Mouse (Mus musculus) limb, embryonic 10.5 days (tissue): ENCODE results near the gene Ccl9. TPM values are rescaled to one million over a fixed set of nuclear protein-coding genes. Genes with fewer than 3 reads are reported as not detected.
"Not testable (repeated sequence)": the region's sequence is repeated elsewhere in the genome, so short reads cannot be mapped to it uniquely, and the experiment has no call there.

ENCODE experiments used
- DNase-seq: peaks from one replicate; pipeline ENCODE4 v3.0.0-alpha.2; 2017; ENCODE audit warnings: low spot score
- H3K27ac ChIP-seq: fragments of 300-500 bp; sonication (generic); 2 replicates; pipeline ENCODE4 v1.5.1; 2016; ENCODE audit warnings: mild to moderate bottlenecking
- H3K27me3 ChIP-seq: fragments of 300-500 bp; sonication (generic); 2 replicates; pipeline ENCODE4 v1.6.1; 2016; ENCODE audit warnings: low read depth, mild to moderate bottlenecking; ENCODE audit not compliant: poor library complexity, severe bottlenecking
- H3K36me3 ChIP-seq: fragments of 300-500 bp; sonication (generic); 2 replicates; pipeline ENCODE4 v1.6.1; 2016; ENCODE audit warnings: mild to moderate bottlenecking, moderate library complexity
- H3K4me1 ChIP-seq: fragments of 300-500 bp; sonication (generic); 2 replicates; pipeline ENCODE4 v1.6.1; 2016
- H3K4me3 ChIP-seq: fragments of 300-500 bp; sonication (generic); 2 replicates; pipeline ENCODE4 v1.5.1; 2016; ENCODE audit warnings: mild to moderate bottlenecking, moderate library complexity
- H3K9me3 ChIP-seq: fragments of 300-500 bp; sonication (generic); replicated peaks from 2 replicates; pipeline ENCODE4 v1.6.1; 2016; ENCODE audit warnings: mild to moderate bottlenecking
- WGBS: fragments of 180-500 bp; shearing (Covaris S2); methylation state at CpG from one replicate; pipeline ENCODE4 v1.1.7; 2016; 5-methylcytosine and 5-hydroxymethylcytosine counted together
- polyA plus RNA-seq: library from polyadenylated mRNA; unstranded; fragments of >200 nt; fragmentation: Nextera tagmentation; extraction: Ambion mirVana; gene quantifications from 2 replicates; pipeline ENCODE4 v1.2.1, GENCODE M21; 2016

The Ccl9 gene
- polyA plus RNA-seq, 1 experiment from 2014 or later = 0.78 TPM

DNA sequence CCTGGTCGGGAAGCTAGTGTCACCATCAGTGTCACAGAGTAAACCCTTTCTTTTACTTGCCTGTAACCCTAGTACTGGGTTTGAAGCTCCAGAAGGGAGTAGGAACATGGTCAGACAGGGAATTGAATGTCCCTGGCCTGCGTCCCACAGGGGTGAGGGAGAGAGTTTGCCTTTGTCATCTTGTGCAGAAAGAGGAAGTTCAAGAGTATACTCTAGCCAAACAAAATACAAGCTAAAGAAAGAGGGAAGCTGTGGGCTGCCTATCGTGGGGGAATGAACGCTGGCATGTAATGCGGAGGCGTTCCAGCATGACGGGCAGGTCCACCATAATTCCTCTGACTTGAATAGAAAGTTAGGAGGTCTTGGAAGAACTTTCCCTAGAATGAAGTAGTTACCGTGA lies 6.2 kb downstream of the Ccl9 start:
- DNase-seq = no peak
- H3K27me3 ChIP-seq = no peaks in the 10 kb centered on the region
- no peaks in the 10 kb centered on the region for H3K36me3 ChIP-seq
- H3K4me3 ChIP-seq = no peak overlapping the region
- H3K4me1 ChIP-seq = 0 out of 2 replicates have a peak, but pooled peaks cover 5% of the 10 kb centered on the region
- H3K27ac ChIP-seq = no peak overlapping the region
- H3K9me3 ChIP-seq = no peaks in the 10 kb centered on the region
- 93% methylated on average over 8 of the region's 8 CpGs for WGBS

DNA sequence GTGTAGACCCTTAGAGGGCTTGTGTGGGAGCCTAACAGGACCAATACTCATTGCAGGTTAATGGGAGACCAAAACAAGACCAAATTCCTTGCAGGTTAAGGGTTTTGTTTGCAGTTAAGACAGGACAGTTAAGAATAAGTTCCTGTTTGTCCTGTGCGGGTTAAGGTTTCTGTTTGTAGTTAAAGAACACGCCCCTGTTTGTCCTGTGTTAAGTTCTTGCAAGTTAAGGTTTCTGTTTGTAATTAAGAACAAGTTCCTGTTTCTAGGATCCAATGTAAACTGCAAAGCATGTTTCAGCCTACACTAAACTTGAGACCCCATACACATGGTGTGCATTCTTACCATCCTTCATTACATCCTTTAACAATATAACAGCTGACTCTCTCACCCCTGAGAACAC lies 8.2 kb downstream of the Ccl9 start:
- Histone ChIP-seq H3K36me3 (no peaks in the 10 kb centered on the region), H3K9me3 (no peaks in the 10 kb centered on the region), H3K27ac (no peak overlapping the region), H3K4me3 (no peak overlapping the region), H3K27me3 (no peaks in the 10 kb centered on the region), H3K4me1 (0 out of 2 replicates have a peak, but pooled peaks cover 5% of the 10 kb centered on the region)
- DNase-seq = no peak
- WGBS = 71% methylated on average over 2 of the region's 2 CpGs

DNA sequence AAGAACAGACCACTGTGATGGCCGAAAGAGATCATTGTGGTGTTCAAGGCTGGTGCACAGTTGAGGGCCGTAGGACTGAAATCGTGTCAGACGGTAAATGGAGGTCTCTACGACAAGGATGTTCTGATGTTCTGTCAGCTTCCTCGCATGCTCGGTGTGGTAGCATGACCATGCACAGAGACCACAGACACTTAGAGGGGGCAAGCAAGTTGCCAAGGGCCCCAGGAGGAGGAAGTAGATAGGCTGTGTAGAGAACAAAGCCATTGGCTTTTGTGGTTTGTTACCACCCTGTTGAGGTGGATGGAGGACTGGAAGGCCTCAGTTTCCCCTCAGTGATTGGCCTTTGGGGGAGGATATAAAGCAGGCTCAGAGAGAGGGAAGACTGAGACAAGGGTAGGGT lies 9.2 kb downstream of the Ccl9 start:
- H3K27ac ChIP-seq = no peak overlapping the region
- H3K9me3 ChIP-seq = no peaks in the 10 kb centered on the region
- H3K4me1 ChIP-seq = 0 out of 2 replicates have a peak, but pooled peaks cover 5% of the 10 kb centered on the region
- WGBS = over 99% methylated on average over 7 of the region's 7 CpGs
- DNase-seq = no peak
- H3K27me3 ChIP-seq = no peaks in the 10 kb centered on the region
- H3K4me3 ChIP-seq = no peak overlapping the region
- H3K36me3 ChIP-seq = no peaks in the 10 kb centered on the region

DNA sequence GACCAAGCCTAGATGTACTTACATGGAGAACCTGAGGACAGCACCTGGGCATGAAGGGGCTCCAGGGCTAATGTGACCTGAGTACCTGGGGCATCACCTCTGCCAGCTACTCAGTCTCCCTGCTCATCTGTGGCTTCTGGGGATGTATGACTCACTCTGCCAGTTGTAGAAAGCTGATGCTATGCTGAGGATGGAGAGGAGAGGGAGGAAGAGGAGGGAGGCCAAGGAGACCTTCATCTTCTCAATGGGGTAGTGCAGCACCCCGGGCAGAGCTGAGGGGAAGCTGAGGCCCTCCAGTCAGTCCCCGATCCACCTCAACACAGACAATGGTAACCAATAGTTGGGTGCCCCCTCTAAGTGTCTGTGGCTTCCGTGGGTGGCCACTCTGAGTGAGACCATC lies 9.7 kb downstream of the Ccl9 start:
- no peak overlapping the region for H3K27ac ChIP-seq
- 0 out of 2 replicates have a peak, but pooled peaks cover 5% of the 10 kb centered on the region for H3K4me1 ChIP-seq
- no peaks in the 10 kb centered on the region for H3K27me3 ChIP-seq
- no peak overlapping the region for H3K4me3 ChIP-seq
- no peaks in the 10 kb centered on the region for H3K9me3 ChIP-seq
- DNase-seq = no peak
- no peaks in the 10 kb centered on the region for H3K36me3 ChIP-seq
- WGBS = 83% methylated on average over 3 of the region's 3 CpGs

DNA sequence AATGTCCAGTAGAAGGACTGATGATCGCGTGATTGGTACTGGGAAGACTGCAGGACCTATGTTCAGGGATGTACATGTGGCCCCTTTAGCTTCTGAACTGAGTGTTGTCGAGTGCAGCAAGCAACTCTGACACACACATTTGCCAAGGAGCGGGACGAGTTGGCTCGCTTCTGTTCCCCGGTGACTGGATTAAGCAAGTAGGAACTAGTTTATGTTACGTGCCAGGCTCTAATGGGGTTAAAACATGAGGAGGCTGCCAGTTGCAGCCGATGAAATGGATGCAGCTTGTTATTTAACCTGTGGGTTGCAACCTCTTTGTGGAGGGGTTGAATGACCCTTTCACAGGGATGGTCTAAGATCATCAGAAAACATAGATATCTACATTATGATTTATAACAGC lies 10.4 kb downstream of the Ccl9 start:
- Histone ChIP-seq H3K27me3 (no peaks in the 10 kb centered on the region), H3K27ac (no peak overlapping the region), H3K36me3 (no peaks in the 10 kb centered on the region), H3K9me3 (no peaks in the 10 kb centered on the region), H3K4me1 (0 out of 2 replicates have a peak, but pooled peaks cover 5% of the 10 kb centered on the region), H3K4me3 (no peak overlapping the region)
- DNase-seq = no peak
- WGBS = 92% methylated on average over 9 of the region's 9 CpGs

DNA sequence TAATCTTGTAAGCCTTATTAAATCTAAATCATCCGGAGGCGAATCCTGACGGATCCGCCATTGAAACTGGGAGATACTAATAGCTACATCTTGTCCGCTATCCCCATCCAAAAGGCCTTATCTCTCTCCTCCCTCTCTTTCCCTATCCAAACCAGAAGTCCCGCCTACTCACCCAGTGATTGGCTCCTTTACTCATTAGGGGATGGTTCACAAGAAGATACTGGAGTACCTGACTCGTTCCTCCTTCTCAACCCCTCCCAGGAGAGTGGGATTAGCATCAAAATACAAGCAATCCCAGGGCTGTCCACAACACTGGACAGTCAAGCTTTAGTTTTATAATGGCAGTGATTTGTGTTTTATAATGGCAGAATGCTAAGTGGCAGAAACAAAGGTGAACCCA lies 11.1 kb downstream of the Ccl9 start:
- Histone ChIP-seq H3K27me3 (no peaks in the 10 kb centered on the region), H3K4me1 (0 out of 2 replicates have a peak, but pooled peaks cover 5% of the 10 kb centered on the region), H3K36me3 (no peaks in the 10 kb centered on the region), H3K27ac (no peak overlapping the region), H3K9me3 (no peaks in the 10 kb centered on the region), H3K4me3 (no peak overlapping the region)
- 63% methylated on average over 7 of the region's 7 CpGs for WGBS
- no peak for DNase-seq

DNA sequence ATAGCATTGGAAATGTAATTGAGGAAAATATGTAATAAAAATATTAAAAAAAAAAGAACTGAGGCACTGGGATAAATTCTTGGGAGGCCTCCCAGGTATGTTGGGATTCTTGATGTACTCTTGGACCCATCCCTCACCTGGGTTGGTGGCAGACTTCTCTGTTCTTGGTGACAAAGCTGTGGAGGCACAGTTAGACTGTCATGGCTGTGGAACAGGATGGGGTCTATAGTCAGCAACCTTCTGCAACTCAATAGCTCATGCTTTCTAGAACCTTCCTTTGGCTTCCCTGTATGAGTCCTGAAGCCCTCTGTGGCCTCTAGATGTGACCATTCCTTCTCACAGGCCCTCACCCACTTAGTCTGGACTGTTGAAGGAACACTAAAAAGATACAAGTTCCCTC lies 11.8 kb downstream of the Ccl9 start:
- H3K36me3 ChIP-seq = no peaks in the 10 kb centered on the region
- H3K27ac ChIP-seq = no peak overlapping the region
- H3K4me1 ChIP-seq = 0 out of 2 replicates have a peak, but pooled peaks cover 5% of the 10 kb centered on the region
- H3K9me3 ChIP-seq = no peaks in the 10 kb centered on the region
- no peak overlapping the region for H3K4me3 ChIP-seq
- DNase-seq = no peak
- no peaks in the 10 kb centered on the region for H3K27me3 ChIP-seq

DNA sequence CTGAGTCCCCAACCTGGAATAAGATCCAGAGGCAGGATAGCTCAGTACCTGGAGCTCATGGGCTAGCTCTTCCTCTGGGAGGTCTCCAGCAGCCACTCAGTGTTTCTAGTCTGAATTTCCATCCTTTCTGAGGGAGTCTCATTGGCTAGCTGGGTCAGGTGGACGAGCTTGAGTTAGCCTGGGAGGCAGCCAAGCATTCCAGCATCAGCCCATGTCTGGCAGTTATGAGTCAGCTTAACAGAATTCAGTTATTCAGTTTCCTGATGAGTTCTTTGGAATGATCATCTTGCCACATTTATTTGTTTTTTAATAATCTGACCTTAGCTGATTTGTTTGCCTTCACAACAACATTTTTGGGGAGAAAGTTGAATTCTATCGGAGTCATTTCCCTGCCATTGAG lies 14.7 kb downstream of the Ccl9 start:
- Histone ChIP-seq H3K9me3 (no peaks in the 10 kb centered on the region), H3K36me3 (no peaks in the 10 kb centered on the region), H3K4me1 (no peaks in the 10 kb centered on the region), H3K27me3 (no peaks in the 10 kb centered on the region), H3K27ac (no peak overlapping the region), H3K4me3 (no peak overlapping the region)
- DNase-seq = no peak
- 79% methylated on average over 2 of the region's 2 CpGs for WGBS

DNA sequence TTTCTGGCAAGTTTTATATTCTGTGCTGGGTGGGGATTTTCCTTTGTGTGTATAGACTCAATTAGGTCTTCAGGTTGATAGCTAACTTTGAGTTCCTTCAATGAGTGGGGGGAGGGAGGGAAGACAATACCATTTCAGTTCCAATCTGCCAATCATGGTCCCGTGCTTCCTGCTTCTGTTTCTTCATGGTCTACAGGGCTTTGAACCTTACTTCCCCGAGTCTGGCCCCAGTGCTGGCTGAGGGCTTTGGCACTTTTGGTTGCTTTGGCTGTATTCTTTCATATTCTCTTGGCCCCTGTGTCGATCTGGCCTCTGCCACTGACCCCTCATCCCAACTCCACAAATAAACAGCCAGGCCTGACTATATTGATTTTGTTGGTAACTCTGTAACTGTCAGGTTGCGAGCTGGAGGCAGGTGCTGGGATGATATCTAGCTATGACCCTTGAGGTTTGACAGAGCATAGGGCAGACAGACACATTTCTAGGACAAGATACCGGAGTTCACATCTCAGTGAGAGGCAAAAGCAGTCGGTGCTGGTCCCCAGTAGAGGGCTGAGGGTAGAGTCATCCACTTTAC lies 16.0 kb downstream of the Ccl9 start:
- Histone ChIP-seq H3K4me3 (no peak overlapping the region), H3K4me1 (no peaks in the 10 kb centered on the region), H3K27ac (no peak overlapping the region), H3K36me3 (no peaks in the 10 kb centered on the region), H3K27me3 (no peaks in the 10 kb centered on the region), H3K9me3 (no peaks in the 10 kb centered on the region)
- no peak for DNase-seq
- 82% methylated on average over 6 of the region's 6 CpGs for WGBS

DNA sequence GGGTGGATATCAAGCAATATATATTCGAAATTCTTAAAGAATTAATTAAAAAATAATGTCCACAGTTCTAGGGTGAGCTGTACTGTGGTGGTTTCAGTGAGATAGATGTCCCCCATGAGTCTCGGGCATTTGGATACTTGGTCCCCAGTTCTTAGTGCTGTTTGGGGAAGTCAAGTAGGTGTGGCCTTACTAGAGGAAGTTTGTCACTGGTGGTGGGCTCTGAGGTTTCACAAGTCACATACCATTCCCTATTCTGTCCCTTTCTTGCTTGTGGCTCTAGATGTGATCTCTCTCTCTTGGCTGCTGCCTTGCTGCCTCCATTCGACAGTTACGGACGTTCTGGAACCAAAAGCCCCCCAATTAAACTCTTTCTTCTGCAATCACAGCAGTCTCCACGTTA lies 18.0 kb downstream of the Ccl9 start:
- no peak for DNase-seq
- 81% methylated on average over 6 of the region's 6 CpGs for WGBS
- H3K36me3 ChIP-seq = no peaks in the 10 kb centered on the region

DNA sequence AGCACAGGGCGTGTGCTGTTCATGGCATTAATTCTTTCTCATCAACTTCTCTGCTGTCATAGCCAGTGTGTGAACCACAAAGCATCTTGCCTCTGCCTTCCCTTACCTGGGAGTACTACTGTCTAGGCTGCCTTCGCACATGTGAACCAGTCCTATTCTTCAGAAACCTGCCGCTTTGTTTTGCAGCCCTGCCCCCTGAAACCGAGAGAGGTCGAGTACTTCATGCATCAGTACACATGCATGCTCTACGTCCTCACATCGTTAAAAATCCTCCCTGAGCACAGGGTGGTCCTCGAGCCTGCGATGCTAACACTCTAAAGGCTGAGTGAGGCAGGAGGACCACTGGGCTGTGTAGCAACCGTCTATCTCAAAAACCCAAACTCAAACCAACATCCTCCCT lies 21.4 kb downstream of the Ccl9 start:
- Histone ChIP-seq H3K36me3 (no peaks in the 10 kb centered on the region), H3K27me3 (no peaks in the 10 kb centered on the region), H3K9me3 (no peaks in the 10 kb centered on the region), H3K4me1 (no peaks in the 10 kb centered on the region), H3K4me3 (no peak overlapping the region), H3K27ac (no peak overlapping the region)
- no peak for DNase-seq
- 78% methylated on average over 10 of the region's 10 CpGs for WGBS

More for the DNA sequence above, 18.0 kb downstream of the Ccl9 start:
- no peak overlapping the region for H3K27ac ChIP-seq
- no peaks in the 10 kb centered on the region for H3K9me3 ChIP-seq
- no peak overlapping the region for H3K4me3 ChIP-seq
- H3K4me1 ChIP-seq = no peaks in the 10 kb centered on the region
- H3K27me3 ChIP-seq = no peaks in the 10 kb centered on the region

DNA sequence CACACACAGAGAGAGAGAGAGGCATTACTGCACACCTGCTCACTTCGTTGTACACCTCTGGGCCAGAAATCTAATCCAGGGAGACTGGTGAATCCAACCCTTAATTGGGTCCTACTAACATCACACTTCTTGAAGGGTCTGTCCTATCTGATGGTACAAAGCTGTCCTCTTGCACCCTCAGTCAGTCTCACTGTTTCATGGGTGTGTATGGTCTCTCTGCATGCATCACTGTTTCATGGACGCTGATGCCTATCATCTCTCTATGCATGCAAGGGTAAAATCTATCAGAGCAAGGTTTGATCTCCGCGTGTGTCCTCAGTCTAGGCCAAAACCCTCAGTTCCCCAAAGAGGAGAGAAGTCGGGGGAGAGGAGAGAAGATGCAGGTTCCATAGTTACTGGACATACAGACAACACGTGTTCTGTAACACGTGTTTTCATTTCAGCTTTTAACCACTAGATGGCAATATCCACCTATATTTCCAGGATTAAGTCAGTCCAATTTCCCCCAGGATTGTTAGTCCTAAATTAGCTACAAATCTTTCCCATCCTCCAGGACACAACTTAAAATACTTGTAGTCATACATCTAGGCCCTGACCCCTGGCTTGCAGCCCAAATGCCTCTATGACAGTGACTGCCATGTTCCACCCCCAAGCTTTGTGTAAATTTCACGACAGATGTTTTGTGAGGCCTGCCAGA lies 22.2 kb downstream of the Ccl9 start:
- Histone ChIP-seq H3K27me3 (no peaks in the 10 kb centered on the region), H3K4me3 (no peak overlapping the region), H3K27ac (no peak overlapping the region), H3K36me3 (no peaks in the 10 kb centered on the region), H3K9me3 (no peaks in the 10 kb centered on the region), H3K4me1 (no peaks in the 10 kb centered on the region)
- DNase-seq = peak; percentile 35
- WGBS = 36% methylated on average over 8 of the region's 8 CpGs

DNA sequence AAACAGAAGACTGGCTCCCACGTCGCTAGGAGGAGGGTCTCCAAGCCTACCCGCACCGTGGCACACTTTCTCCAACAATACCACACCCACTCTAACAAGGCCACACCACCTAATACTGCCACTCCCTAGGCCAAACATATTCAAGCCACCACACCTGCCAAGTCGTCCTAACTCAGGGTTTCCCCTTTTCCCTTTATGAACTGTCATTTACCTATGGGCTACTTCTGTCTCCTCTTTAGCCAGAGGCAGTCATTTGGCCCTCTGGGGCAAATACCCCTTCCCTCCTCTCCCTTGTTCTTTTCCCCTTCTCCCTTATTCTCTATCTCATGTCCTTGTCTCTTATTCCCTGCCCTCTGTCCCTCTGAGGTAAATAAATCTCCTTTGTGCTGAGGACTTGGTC lies 26.8 kb downstream of the Ccl9 start:
- H3K9me3 ChIP-seq = no peaks in the 10 kb centered on the region
- 79% methylated on average over 5 of the region's 5 CpGs for WGBS
- H3K4me1 ChIP-seq = no peaks in the 10 kb centered on the region
- DNase-seq = no peak
- H3K36me3 ChIP-seq = no peaks in the 10 kb centered on the region
- no peak overlapping the region for H3K27ac ChIP-seq
- H3K4me3 ChIP-seq = no peak overlapping the region
- no peaks in the 10 kb centered on the region for H3K27me3 ChIP-seq

DNA sequence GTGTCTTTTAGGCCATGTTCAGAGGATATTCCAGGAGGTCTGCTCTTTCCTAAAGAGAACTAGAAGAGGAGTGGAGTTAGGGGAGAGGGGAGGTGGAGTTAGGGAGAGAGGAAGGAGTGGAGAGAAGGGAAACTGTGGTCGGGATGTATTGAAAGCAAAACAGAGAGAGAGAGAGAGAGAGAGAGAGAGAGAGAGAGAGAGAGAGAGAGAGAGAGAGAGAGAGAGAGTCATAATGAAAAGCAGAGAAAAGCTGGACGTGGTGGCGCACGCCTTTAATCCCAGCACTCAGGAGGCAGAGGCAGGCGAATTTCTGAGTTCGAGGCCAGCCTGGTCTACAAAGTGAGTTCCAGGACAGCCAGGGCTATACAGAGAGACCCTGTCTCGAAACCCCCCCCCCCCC lies 27.4 kb downstream of the Ccl9 start:
- H3K4me1 ChIP-seq, H3K4me3 ChIP-seq, DNase-seq, H3K9me3 ChIP-seq, H3K36me3 ChIP-seq, H3K27ac ChIP-seq, H3K27me3 ChIP-seq: not testable (repeated sequence)
- 86% methylated on average over 7 of the region's 7 CpGs for WGBS
